Mouse (Mus musculus) spleen, adult 10 weeks (tissue): ENCODE data around the gene Vsnl1. TPM values are rescaled to one million over a fixed set of nuclear protein-coding genes. Genes with fewer than 3 reads are reported as not detected.

Source experiments
- polyA plus RNA-seq: library from polyadenylated mRNA; stranded (reverse); fragments of 350-450 nt; fragmentation: Illumina TruSeq; extraction: RNeasy Lipid Tissue Mini Kit (QIAGEN cat#74804); gene quantifications from one replicate; pipeline ENCODE4 v1.2.3, GENCODE M21; 2015; ENCODE audit warnings: low replicate concordance; ENCODE audit not compliant: insufficient read depth

Gene Vsnl1
- polyA plus RNA-seq = not detected

DNA sequence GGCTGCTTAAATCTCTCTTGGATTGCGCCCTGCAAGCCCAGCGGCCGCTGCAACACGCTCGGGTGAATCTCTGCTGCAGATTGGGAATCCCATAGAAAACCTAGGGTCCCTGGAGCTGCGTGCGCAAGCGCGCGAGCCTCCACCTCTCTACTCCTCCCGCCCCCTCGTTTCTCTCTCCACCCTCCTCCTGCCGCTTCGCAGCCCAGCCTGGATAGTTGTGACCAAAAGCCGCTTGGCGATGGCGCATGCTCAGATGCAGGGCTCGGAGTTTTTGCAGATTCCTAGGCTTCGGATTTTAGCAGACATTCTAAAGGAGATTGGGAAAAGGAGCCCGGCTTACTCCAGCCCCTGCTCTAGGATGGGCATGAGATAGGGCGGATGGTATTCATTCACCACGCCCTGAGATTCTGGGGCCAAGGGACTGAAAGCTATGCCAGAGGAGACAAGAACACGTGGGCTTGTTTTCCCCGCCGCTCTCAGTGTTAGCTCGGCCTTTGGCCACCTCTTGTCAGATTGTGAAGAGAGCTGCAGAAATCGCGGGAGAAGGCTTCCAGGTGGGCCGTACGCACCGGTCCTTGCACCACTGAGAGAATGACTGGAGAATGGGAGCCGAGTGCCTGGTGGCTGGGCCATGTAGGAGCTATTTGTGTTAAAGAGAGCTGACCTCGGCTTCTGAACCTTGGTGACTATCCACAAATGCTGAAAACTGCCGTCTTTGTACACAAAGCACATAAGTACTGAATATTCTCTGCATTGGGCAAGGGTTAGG lies at the start of gene Vsnl1:
Gene Vsnl1, minus strand, starts transcription at position 117 of the 769 bp plus-strand sequence.

GRCm38 (mm10) chr12:11455549-11456194 lies 19.3 kb upstream of the Vsnl1 start, which contains the start of gene Rad51ap2:
Gene Rad51ap2 (plus strand): TSS chr12:11456079.

Other genes starting within 250 kb of the Vsnl1 start
- not detected for gene Msgn1, start 227.6 kb downstream of the Vsnl1 start, polyA plus RNA-seq
- 6.1 TPM for gene Gen1, start 170.8 kb downstream of the Vsnl1 start, polyA plus RNA-seq
- 97.4 TPM for gene Smc6, start 170.7 kb downstream of the Vsnl1 start, polyA plus RNA-seq
- gene Rad51ap2, start 19.5 kb upstream of the Vsnl1 start, polyA plus RNA-seq = not detected